Mouse (Mus musculus) gastrocnemius, adult 2 months (tissue): ENCODE data around the gene Wwox. TPM values are rescaled to one million over a fixed set of nuclear protein-coding genes. Genes with fewer than 3 reads are reported as not detected.
A peak's percentile ranks its signal among the peaks of the same experiment; 100 is the strongest.

Experiments
- DNase-seq: peaks from one replicate; pipeline ENCODE4 v3.0.0; 2022
- H3K27ac ChIP-seq: fragments of 200-600 bp; 2 replicates; pipeline ENCODE4 v1.8.1; 2022; ENCODE audit warnings: mild to moderate bottlenecking
- H3K4me3 ChIP-seq: fragments of 200-600 bp; 2 replicates; pipeline ENCODE4 v1.8.1; 2022; ENCODE audit warnings: mild to moderate bottlenecking, moderate library complexity
- CTCF ChIP-seq: fragments of 200-600 bp; IDR thresholded peaks from 2 replicates; pipeline ENCODE4 v1.8.1; 2022; ENCODE audit warnings: antibody characterized with exemption, mild to moderate bottlenecking, moderate library complexity
- intact Hi-C: fragments of 180-260 bp; cut with DNase I; formaldehyde crosslinking; loops from one replicate; pipeline ENCODE4 v1.15.1; 2025
- total RNA-seq, 2 experiments: library from RNA; stranded (reverse); gene quantifications; 2 replicates each; pipeline ENCODE4 v1.2.3; 2021

Wwox gene
- total RNA-seq, 2 experiments from 2014 or later: 5.9 to 9.0 TPM

DNA sequence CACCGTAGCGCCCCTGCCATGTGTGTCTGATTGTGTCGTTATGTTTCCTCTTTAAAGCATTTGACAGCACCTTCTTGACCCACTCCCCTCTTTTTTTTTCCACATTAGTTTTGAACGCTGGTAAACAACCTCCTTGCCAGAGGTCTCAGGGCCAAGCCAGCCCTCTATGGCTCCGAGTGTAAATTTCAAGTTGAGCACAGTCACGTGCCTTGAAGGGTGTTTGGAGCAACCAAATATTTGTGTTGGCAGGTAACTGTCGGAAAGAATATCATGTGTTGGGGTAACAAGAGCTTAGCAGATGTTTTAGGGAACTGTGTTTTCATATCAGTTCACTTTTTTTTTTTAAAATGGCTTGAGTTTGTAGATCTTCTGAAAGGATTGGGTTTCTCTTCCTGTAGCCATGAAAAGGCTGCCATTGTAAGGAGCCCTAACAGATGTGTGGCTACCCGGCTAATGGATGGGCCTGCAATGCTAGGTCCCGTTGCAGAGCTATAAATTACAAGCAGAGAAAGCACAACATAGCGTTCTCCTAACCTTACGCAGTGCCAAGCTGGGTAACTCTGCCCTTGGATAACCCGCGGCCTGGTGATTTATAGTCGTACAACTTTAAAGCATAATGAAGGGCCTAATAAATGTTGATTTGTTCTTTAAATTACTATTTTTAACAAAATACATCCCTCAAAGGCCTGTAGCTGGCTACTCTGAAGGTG is 277.2 kb downstream of the Wwox start:
- peak; percentile 40 for DNase-seq
- peak overlapping the region; percentile 61 for H3K27ac ChIP-seq
- intact Hi-C loops: loop anchor here (10.0 kb wide), 1 partner anchor 112 kb away; no protein-coding TSS in a partner anchor
- no peak for TF ChIP-seq CTCF
- H3K4me3 ChIP-seq: no peak overlapping the region

DNA sequence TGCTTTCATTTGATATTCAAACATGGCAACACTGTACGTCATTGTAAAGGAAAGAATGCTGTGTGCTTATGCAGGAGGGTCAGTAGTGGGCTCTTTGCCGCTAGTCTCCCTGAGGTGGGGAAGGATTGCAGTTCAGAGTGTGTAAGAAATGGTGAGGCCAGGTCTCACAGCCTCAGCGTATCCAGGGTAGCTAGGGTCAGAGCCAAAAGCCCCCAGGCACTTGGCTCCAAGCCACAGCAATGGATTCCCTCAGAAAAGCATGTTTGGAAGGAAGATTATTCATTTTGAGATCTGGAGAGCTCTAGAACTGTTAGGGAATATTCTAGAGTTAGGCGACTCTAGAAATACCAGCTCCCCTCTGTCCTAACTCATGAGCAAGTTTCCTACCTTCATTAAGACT is 279.4 kb downstream of the Wwox start:
- intact Hi-C loops: loop anchor here (10.0 kb wide), 1 partner anchor 114 kb away; no protein-coding TSS in a partner anchor
- no peak for TF ChIP-seq CTCF
- Histone ChIP-seq H3K4me3 (no peak overlapping the region), H3K27ac (no peak overlapping the region)
- no peak for DNase-seq

DNA sequence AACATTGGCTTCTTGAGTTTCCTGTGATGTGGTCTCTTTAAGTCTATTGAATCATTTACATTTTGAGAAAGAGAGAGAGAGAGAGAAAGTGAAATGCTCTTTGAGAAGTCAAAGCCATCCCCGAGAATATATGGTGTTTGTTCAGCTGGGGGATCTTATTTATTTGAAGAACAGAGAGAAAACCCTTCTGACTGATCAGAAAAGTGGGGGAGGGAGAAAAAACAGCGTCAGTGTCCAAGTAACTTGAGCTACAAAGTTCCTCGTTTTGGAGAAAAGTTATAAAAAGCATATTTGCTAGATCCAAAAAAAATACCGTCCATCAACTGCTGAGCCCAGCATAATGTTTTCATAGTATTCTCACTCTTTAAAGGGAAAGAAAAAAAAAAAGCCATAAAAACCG is 283.2 kb downstream of the Wwox start:
- DNase-seq: no peak
- intact Hi-C loops: no loop called here
- H3K27ac ChIP-seq: no peak overlapping the region
- no peak for TF ChIP-seq CTCF
- H3K4me3 ChIP-seq: no peak overlapping the region

DNA sequence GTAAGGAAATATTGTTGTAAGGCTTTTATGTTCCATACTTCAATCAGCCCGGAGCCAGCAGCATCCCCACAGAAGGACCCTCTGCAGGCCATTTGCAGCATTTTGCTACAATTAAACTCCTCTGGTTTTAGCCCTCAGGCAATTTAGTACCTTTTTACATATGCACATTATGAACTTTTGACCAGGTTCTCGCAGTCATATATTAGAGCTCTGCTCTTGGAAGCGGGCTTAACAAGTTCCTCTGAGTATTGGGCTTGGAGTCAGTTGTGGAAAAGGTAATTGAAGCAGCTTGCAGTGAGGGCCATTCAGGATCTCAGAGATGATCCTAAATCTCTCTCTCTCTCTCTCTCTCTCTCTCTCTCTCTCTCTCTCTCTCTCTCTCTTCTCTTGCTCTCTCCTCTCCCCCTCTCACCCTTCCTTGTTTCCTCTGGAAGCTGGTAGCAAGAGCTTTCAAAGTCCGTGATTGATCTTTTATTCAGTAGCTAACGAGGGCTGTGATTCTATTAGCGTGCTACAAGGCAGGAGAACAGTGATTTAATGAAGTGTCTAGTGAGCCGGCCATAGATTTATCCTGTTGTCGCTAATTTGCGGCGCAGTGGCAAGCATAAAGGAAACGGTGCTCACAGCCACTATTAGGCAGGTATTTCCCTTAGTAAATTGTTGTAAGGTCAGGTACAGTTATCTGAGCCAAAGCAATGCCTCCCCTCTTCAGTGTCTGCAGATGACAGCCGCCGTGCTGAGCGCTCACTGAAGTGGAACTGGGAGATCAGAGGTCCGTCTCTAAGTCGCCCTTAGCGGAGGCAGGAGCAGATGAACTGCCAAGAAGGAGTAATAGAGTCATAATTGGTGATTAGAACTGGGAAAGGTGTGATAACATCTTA is 292.0 kb downstream of the Wwox start:
- H3K4me3 ChIP-seq: no peak overlapping the region
- no peak overlapping the region for H3K27ac ChIP-seq
- TF ChIP-seq CTCF: no peak
- DNase-seq: no peak
- intact Hi-C loops: no loop called here

DNA sequence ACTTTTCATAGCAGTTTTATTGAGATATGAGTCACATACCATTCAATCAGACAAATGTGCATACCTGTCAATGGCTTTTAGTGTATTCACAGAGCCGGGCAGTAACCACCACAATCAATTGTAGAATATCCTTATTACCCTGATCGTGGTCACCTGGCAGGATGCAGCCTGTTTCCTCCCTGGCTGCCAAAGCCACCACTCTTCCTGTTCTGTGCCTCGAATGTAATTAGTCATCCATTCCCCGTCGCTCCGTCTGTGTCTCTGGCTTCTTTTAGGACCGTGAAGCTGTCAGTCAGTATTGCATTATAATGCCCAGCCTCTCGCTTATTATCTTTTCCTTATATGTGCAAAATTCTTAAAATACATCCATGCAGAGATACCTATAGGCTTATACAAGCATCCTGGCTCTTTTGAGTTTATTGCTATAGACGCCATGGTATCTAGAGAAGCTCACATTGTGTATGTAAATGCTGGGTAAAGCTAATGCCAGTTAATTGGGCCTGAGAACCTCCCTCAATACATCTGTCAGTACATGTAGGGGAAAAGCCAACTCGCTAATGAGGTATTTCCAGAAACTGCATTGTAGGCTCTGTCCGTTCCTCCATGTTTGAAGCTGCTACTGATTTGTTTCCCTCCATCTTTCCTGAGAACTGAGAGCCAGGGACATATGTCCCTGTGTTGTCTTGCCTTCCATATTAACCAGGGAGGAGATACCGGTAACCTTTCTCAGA is 303.9 kb downstream of the Wwox start:
- H3K4me3 ChIP-seq: no peak overlapping the region
- intact Hi-C loops: no loop called here
- no peak overlapping the region for H3K27ac ChIP-seq
- DNase-seq: no peak
- TF ChIP-seq CTCF: no peak

DNA sequence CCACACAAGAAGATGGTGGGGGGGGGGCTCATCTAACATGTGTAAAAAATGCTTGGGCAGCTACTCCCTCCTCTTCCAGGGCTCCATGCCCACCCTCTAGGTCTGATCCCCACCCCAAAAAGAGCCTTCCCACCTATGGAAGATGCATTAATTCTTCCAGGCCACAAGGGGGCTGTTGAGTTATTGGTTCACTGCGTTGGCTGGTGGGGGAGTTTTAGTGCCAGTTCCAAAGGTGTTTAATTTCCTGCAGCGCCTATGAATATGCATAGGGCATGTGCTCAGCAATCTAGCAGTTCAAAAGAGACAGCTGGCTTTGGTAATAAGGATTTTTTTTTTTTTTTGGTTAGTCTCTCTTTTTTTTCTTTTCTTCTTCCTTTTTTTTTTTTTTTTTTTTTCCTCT is 306.9 kb downstream of the Wwox start:
- no peak overlapping the region for H3K4me3 ChIP-seq
- DNase-seq: no peak
- intact Hi-C loops: no loop called here
- no peak overlapping the region for H3K27ac ChIP-seq
- TF ChIP-seq CTCF: no peak

DNA sequence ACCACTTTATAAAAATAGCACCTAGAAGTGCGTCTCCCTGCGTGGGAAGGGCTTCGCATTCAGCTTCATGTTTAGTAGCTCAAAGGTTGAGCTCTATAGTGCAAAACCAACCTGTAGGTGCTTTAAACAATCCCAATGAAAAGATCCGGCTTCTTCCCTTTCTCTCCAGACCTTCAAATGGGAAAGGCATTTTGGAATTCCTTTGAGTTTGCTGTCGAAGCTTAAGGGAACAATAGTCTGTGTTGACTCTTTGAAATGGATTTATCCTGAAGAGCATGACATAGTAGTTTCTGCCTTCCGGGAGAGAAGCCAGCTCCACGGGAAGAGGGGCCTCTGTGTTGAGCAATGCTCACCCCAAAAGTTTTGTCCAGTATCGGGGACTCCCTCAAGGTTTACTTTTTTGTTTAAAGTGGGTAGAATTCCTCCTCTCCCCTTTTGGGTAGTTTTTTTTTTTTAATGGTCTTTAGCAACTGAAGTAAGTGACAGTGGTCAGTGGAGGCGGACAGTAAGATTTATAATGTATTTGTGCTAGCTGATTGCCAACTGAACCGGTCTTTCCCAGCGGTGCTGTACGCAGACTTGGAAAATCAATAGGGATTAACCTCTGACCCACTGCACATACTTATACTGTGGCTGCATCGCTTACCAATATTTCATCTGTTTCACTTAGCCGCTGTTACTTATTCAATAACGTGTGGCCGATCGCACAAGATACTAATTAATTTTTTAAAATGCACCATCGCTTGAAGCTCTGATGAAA is 312.1 kb downstream of the Wwox start:
- no peak for TF ChIP-seq CTCF
- intact Hi-C loops: no loop called here

DNA sequence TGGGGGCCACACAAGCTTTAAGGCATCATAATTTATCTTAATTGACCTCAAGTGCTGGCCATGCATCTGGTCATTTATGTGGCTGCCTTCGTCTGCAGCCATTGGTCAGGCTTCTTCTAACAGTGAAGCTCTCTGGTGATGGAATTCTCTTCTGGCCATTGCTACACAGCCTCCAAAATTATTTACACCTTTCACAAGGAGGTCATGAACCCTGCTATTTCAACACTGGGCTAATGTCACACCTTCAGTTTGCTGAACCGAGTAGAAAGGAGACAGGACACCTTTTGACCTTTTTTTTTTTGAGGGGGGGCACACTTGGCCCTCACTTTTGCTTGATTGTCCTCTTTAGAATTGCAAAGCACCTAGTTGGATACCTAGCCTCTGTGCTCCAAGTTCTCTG is 320.2 kb downstream of the Wwox start:
- no peak for DNase-seq
- TF ChIP-seq CTCF: no peak
- intact Hi-C loops: no loop called here
- Histone ChIP-seq H3K4me3 (no peak overlapping the region), H3K27ac (no peak overlapping the region)

More for the DNA sequence above, 312.1 kb downstream of the Wwox start:
- Histone ChIP-seq H3K27ac (no peak overlapping the region), H3K4me3 (no peak overlapping the region)
- no peak for DNase-seq

DNA sequence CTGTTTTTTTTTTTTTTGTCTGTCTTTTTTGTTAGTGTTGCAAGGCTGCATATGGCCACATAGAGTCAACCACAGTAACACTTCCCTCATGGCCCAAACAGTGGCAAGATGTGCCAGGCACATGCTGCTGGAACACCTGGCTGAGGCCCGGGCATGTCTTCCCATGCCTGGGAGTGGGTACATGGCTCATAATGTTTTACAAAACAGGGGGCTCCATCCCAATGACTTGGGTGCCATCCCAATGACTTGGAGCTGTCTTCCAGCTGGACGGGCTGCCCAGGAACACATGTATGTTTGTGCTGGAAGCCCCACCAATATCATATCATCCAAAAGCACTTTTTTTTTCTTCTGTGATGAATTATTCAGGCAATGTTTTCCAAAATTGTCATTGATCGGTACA is 329.1 kb downstream of the Wwox start:
- no peak for DNase-seq
- no peak overlapping the region for H3K4me3 ChIP-seq
- TF ChIP-seq CTCF: no peak
- no peak overlapping the region for H3K27ac ChIP-seq
- intact Hi-C loops: no loop called here

DNA sequence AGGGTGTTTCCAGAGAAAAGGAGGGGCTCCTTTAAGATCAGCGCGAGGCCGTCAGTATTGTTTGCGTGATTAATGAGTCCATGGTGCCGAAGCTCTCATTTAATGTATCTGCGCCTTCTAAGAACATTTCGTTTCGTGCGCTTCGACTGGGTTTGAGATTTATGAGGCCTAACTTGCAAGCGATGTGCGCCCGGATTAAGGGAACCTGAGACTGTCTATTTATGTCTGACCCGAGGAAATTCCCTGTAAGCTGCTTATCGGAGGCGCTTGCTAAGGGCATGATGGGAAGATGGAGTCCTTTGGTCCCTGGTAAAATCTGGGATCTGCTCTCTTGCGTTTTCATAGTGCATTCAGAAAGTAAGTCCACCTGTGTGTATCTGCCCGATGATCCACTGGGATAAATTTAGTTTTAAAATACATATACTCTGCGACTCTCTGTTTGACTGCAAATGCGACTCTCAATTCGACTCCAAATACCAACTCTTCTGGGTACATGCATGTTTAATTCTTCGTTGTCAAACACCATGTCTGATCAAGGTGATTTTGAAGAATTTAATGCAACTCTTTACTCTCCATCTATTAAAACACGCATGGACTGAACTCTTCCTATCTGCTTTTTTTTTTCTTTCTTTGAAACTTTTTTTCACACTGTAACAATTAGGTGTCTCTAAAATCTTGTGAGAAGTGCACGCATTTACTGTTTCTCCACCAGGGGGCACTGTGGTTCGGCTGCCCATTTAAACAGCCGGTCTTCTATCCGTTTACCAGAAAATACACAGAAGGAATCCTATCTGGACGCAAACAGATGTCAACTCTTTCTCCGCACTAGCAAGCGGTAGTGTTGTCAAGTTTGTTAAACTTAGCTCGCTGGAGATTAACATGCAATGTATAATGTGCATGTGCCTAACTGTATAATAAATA is 331.7 kb downstream of the Wwox start:
- intact Hi-C loops: loop anchor here (1.0 to 10.0 kb wide), 2 partner anchors 200 to 316 kb away; no protein-coding TSS in a partner anchor
- TF ChIP-seq CTCF: peak; percentile 98
- Histone ChIP-seq H3K4me3 (0 out of 2 replicates have a peak overlapping the region, but pooled peaks have one; percentile 23), H3K27ac (no peak overlapping the region)
- peak; percentile 80 for DNase-seq

DNA sequence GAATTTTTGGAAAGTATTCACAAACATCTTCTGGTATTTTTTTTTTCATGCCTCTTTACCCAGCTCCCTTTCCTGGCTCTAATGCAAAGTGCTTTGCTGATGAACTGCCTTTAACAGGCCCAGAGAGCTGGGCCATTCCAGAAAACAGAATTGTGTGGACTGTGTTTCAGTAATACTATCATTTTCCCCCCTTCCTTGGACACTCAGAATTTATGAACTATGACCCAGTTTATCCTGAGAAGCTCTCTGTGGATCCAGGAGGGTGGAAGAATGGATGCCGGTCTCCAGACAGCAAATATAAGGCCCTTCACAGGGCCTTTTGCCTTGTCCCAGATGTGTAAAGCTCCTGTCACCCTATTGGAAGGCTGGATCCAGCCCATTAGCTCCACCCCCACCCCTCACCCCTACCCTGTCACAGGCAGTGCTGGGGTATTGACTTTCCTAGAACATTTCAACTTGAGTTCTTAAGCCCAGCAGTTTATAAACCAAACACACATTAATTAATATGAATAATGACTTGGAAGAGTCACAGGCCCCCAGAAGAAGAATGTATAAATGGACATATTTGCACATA is 332.9 kb downstream of the Wwox start:
- H3K27ac ChIP-seq: peak overlapping the region; percentile 12; the same call in 1 of the 2 replicates
- no peak for TF ChIP-seq CTCF
- no peak overlapping the region for H3K4me3 ChIP-seq
- DNase-seq: no peak
- intact Hi-C loops: loop anchor here (2.0 to 10.0 kb wide), 2 partner anchors 318 to 936 kb away; no protein-coding TSS in a partner anchor
